Mouse (Mus musculus) urinary bladder, postnatal 4 days (tissue): ENCODE results near the gene Dnajb12.

Experiments
- DNase-seq, 2 experiments: peaks; one replicate each; pipeline ENCODE4 v3.0.0; 2021 to 2022; ENCODE audit warnings: low spot score in 2 of 2

The Dnajb12 gene

DNA sequence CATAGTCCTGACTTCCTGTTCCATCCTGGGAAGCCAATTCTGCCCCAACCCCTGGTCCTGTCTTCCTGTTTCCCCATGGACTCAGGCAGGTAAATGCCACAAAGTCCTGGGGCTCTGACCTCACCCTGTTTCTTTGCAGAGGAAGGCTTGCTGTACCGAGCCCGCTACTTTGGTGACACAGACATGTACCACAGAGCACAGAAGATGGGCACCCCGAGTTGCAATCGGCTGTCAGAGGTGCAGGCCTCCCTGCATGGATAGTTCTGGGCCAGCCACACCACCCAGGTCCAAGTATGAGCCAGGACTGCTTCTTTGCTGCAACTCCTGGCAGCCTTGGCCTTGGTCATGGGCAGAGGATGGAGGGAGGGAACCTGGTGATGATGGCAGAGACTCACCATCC lies 16.9 kb downstream of the Dnajb12 start:
- no peak for DNase-seq

GRCm38 (mm10) chr10:59896911-59897331 lies 17.6 kb downstream of the Dnajb12 start:
- DNase-seq, result no peak

DNA sequence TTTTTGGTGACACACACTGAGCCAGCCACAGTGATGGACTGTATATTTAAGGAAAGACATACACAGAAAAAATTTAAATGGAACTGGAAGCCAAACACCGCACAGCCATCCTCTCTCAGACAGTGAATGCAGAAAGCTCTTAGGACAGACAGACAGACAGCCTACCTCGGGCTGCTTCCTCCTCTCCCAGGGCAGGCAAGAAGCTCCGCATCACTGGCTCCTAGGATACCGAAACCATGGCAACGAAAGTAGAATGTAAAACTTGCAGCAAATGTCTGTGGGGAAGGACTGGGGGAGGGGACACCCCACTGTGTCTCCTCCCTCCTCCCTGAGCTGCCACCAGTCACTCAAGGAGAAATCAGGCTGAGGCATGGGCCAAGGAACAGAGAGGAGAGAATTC lies 18.2 kb downstream of the Dnajb12 start:
- no peak for DNase-seq

- DNase-seq, result no peak
These were observed 18.9 kb downstream of the Dnajb12 start for GRCm38 (mm10) chr10:59898180-59898778.

GRCm38 (mm10) chr10:59898935-59899334 lies 19.6 kb downstream of the Dnajb12 start:
- DNase-seq, result no peak

DNA sequence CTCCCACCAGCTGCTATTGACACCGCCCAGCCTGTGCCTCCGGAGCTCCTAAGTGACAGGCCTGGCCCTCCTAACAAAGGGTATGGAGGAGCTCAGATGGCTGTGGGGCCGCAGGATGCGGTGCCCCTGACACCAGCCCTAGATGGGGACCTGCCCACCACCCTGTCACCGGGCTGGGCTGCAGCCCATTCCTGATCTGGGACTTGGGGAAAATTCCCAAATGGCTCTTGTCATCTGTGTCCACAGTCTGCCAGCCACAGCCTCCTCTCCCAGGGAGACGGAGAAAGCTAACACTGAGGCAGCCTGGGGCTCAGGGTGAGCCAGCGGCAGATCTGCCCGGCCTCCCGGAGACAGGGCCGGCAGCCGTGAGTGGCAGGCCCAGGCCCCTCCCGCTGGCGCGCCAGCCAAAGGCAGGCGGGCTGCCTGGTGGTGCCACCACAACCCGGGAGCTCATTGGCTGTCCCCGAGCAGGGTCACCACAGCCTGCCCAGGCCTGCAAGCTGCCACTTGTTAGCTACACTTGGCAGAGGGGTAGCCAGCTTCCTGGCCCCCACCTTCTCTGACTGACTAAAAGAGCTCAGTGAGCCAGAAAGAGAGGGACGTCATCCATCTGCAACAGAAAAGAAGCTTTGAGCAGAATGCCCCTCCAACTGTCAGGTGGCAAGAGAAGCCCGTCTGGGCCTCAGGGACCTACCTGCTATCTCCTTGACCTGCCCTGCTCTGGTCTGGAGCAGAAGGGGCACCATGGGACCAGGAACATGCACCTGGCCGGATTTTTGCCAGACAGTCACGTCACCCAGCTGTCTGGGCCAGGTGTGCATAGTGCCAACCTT lies 20.2 kb downstream of the Dnajb12 start:
- peak; percentile 83 to 86 for DNase-seq

DNA sequence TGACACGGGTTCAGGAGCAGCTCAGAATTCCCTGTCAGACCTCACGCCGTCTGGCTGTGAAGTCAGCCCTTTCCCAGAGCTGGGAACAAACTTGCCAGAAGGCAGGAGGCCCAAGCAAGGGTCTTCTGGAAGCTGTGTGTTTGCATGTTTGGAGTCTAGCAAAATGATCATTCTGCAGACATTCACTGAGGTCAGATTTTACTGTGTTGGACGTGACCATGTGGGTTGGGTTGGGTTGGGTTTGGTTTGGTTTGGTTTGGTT lies 20.7 kb downstream of the Dnajb12 start:
- DNase-seq, result no peak

GRCm38 (mm10) chr10:59900939-59901338 lies 21.6 kb downstream of the Dnajb12 start:
- no peak for DNase-seq

GRCm38 (mm10) chr10:59901463-59901862 lies 22.1 kb downstream of the Dnajb12 start:
- DNase-seq, result no peak

GRCm38 (mm10) chr10:59901986-59902605 lies 22.7 kb downstream of the Dnajb12 start:
- no peak for DNase-seq

DNA sequence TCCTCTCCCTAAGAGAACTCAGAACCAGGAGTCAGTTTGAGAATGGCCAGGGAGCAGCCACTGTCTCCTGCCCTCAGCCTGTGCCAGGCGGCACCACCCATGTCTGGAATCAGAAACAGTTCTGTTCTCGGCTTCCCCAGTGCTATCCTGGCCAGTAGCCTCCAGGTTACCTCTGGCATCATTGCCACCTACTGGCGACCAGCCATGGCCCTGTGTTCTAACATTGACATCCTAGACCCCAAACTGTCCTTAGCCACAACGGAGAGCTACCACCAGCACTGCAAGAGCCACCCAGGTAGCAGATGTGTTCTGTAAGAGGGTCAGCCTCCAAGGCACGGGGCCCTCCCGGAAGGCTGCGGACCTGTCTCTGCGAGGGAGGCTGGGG lies 23.2 kb downstream of the Dnajb12 start:
- no peak for DNase-seq

- DNase-seq, result no peak
These were observed 23.8 kb downstream of the Dnajb12 start for GRCm38 (mm10) chr10:59903170-59903569.

DNA sequence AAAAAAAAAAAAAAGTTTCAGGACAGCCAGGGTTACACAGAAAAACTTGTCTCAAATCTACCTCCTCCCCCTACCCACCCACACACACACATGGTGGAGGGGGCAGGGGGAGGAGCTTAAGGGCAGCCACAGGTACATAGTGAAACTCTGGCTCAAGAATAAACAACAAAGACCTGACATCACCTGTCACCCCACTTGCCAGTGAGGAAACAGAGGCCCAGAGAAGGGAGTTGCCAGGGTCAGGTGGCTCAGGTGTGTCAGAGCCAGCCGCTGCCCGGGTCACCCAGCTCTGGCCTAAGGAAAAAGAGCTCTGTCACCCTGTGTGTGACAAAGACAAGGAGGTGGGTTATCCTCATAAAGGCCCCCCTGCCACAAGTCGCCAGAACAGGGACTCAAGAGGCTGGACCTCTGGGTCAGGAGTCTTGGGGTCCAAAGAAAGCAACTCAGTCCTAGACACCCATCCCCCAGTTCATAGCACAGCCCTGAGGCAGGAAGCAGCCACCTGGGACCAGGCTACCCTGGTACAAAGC lies 27.8 kb downstream of the Dnajb12 start:
- peak in 1 of 2 experiments; percentile 55 for DNase-seq

DNA sequence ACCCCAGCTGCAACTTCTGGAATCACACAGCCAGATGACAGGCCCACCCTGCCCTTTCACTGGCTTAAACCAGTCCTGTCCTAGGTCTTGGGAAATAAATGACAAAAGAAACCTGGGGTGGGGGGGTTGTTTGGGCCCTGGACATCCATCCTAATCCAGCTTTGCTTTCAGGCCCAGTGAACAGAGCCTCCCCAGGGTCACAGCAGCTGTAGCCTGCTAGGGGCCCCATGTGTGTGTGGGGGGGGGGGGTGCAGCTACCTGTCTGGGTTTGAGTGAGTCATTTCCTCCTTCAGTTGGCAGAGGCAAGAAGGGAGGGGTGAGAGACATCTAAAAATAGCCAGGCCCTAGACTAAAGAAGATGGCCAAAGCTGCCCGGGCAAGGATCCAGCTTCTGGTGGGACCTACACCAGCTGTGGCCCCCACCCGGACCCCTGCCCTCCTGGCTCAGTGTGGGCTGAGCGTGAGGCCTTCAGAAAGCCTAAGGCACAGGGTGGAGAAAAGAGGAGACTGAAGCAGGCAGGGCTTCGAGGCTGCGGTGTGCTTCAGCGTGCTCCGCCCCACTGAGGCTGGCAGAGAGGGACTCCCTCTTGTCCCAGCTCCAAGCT lies 28.4 kb downstream of the Dnajb12 start:
- DNase-seq, result peak; percentile 24 to 56

- no peak for DNase-seq
These were observed 29.5 kb downstream of the Dnajb12 start for GRCm38 (mm10) chr10:59908776-59909315.

DNA sequence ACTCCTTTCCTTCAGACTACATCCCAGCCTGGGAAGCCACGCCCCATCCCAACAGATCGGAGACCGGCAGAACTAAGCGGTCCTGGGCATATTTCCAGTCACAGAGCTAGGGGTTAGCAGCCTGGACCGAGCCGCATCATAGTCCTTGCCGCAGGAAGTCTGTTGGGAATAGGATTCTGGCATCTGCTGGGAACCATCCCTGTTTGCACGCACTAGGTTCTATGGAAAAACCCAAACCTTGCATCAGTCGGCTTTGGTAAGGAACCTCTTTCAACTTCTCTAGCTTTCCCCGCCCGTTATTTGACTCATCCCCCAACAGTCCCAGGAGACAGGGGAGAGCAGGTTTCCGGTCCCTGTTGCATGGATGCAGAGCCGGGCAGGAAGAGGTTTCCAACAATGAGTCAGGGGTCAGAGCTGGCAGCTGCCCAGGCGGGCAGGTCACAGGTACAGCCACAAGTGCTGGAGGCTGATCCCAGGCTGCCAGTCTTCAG lies 30.0 kb downstream of the Dnajb12 start:
- DNase-seq, result peak; percentile 35 to 64

DNA sequence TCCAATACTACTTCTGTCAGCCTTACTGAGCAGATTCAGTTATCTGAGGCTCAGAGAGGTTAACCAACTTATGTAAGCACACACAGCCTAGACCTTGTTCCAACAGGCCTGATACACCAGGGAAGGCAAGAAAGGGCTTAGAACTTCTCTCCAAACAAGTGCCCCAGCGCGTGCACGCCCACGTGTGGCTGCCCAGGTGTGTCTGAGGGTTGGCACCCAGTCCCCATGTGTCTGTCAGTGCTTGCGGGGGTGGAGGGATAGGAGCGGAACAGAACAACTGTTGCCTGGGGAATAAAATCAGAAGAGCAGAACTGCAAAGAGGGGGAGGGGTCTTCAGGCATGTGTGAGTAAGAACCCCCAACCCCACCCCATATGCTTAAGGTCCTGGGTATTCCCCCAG lies 31.7 kb downstream of the Dnajb12 start:
- DNase-seq, result peak in 1 of 2 experiments; percentile 55

- DNase-seq, result peak in 1 of 2 experiments; percentile 60
These were observed 32.3 kb downstream of the Dnajb12 start for GRCm38 (mm10) chr10:59911561-59912198.

- no peak for DNase-seq
These were observed 36.0 kb downstream of the Dnajb12 start for GRCm38 (mm10) chr10:59915196-59915962.

DNA sequence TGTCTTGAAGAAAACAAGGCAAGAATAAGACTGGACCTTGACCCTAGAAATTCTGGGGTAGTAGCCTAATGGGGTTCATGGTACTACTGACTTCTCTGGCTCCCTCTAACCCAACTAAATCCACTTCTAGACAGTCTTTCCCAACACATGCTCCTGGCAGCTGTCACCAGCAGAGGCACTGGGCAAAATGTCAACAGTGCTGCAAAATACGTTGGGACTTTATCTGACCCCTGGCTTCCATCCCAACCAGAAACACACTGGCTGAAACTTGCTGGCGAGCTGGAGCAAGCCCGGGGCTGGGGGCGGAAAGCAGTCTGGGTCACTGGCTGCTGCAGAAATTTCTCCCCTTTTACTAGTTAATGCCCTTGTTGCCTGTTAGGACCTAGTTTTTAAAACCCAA lies 36.8 kb downstream of the Dnajb12 start:
- peak in 1 of 2 experiments; percentile 67 for DNase-seq

DNA sequence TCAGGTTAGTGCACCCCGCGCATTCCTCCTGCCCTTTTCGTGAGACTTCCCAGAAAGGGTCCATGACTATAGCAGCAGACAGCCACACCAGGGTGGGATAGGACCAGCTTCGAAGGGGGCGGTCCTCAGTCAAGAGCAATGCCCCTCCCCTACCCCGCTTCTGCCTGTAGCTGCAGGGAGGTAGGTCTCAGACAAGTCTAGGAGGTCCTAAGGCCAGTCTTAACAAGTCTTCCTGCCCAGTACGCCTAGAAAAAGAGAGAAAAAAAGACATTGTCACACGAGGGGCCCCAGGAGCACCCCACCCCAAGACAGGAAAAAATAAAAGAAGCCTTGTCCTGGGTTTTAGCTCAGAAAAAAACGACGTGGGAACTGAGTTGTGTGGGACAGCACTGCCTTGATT lies 37.3 kb downstream of the Dnajb12 start:
- DNase-seq, result peak in 1 of 2 experiments; percentile 54
